Mouse (Mus musculus): ENCODE results near the gene Oas2.

Oas2 gene

DNA sequence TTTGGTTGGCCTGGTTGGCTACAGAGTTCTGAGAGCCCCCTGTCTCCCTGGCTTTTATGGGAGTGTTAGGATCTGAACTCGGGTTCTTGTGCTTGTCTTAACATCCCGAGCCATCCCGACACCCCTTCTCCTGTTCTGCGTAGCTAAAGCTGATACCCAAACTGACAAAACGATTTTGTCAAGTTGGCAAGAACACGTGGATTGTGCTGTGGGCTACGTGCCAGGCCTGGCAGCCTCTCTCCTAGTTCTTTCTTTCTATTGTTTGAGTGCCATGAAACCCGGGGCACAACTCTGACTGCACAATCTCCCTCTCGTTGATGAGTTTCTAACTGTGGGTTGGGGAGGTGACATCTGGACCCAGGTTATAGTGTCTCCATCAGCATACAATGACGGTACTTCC, 20.3 kb downstream of the Oas2 start:
- peak; percentile 55 for DNase-seq (ENCODE audit: low spot score)

DNA sequence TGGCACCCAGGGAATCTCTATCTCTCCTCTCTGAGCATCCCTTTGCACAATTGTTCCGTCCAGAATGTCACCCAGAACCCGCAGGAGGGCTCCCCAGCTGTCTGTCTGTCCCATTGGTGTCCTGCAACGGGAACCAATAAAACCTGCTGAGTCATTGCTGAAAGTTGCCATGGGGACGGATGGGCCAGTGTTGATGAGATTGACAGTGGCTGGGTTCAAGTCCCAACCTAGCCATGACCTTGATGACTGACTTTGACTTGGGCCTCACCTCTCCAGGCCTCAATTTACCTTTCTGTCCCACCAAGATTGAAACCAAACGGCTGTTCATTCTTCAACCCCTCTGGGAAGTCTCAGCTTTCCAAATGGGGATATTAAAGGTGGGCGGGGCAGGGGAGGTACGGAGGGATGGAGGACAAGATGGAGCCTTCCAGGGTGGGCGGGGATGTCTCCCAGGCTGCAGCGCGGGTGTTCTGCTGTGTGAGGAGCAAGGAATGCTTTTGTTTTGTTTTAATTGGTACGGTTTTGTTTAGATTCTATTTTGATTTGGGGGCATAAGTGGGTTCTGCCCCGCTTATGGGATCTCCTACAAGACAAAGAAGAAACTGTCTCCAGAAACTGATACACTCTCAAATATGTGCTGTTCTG, 23.7 kb downstream of the Oas2 start:
- no peak for DNase-seq (ENCODE audit: low spot score)

DNA sequence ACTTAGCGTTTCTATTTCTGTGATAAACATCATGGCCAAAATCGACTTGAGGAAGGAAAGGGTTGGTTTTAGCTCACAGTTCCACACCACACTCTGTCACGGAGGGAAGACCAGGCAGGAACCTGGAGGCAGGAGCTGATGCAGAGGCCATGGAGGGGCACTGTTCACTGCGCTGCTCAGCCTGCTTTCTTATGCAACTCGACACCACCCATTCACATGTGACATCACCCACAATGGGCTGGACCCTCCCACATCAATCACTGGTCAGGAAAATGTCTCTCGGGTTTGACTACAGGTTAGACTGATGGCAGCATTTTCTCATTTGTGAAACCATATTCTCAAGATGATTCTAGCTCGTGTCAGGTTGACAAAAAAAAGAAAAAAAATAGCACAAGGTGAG, 28.6 kb downstream of the Oas2 start:
- no peak for DNase-seq (ENCODE audit: low spot score)

DNA sequence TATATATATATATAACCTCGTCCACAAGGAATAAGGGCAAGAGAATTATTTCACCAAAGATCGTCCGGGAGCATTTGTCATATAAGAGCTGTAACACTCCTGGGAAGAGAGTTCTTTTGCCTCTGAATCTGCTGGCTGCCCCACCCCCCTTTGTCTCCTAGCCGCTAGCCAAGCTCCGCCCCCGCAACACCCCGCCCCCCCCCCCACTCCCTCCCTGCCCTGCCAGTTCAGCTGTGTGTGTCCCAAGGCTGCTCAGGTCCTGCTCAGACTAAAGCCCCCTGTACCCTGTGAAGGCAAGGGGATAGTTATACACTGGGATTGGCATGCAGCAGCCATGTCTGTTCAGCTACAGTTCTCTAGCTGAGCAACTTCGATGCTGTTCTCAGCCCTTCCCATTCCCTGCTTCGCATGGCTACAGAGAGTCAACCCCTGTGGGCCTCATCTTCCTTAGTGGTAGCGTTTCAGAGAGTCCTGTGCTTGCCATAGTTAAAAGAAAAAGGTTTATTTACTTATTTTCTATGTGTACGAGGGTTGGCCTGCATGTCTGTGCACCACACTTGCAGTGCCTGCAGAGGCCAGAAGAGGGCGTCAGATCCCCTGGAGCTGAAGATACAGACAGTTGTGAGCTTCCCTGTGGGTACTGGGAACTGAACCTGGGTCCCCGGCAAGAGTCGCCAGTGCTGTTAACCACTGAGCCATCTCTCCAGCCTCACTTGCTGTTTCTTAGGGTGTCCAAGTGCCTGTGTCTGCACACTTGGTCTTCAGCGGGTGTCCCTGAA, 30.9 kb downstream of the Oas2 start:
- DNase-seq (ENCODE audit: low spot score) = no peak

DNA sequence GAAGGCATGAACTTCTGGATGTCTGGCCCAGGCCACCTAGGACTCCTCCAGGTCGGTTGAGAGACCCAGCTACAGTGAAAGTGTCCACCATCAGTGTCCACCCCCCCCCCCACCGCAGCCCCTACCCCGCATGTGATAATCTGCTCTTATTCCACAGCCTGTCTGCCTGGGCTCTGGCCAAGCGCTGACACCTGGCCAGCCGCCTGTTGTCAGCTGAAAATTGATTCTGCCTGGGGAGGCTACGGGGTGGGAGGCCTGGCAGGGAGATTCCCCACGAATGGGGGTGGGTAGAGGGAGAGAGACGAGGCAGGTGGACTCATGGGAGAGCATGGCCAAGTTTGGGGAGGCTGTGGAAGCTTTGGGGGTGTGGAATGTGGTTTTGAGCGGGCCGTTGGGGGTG, 32.5 kb downstream of the Oas2 start:
- DNase-seq (ENCODE audit: low spot score) = no peak

DNA sequence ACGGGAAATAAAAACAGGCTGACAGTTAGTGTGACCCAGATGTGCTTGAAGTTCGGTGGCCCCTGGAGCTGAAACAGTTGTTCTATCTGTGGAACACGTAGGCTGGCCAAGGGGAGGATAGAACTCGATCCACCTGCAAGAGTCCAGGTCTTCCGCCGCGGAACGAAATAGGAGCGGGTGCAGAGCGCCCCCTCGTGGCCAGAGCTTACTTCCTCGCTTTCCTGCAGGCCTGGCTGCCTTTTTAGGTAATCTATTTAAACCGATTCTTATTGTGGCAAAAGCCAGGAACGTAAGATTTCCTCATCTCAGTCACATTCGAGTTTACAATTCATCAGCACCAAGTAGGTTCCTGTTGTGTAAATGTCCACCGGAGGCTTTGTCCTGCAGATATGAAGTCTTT, 35.3 kb downstream of the Oas2 start:
- DNase-seq (ENCODE audit: low spot score) = peak; percentile 82

DNA sequence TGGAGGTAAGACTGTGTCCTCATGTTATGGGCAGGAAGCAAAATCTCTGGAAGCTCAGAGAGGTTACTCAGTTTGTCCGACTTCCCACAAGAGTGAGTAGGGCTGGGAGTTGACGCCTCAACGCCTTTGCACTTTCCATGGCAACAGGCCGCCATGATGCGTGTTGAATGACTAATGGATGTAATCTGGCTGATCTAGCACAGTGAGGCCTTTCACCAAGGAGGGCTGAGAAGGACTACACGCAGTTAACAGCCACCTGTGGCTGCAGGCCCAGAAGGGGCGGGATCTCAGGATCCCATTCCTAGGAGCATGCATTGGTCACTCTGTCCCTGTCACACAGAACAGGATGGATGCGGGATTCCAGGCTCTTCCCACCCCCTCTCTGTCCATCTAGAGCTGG, 36.9 kb downstream of the Oas2 start:
- peak; percentile 37 for DNase-seq (ENCODE audit: low spot score)

DNA sequence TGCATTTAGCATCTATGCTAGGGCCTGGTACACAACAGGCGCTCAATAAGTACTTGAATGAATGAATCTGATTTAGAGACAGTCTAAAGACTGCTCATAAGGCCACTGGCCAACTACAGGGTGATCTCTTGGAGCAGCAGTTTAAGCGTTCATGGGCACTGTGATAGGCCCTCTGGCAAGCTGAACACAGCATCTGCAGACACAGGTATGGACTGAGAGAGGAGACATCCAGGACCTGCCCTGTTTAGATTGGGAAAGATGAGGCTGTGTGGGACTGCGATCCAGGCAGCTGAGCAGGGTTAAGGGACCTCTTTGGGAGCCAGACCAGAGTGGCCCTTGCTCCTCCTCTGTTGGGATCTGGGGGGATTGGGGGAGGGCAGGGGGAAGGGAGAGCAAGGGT, 37.8 kb downstream of the Oas2 start, which contains the start of gene Dtx1:
Dtx1 (minus strand) TSS at position 101 of the 400 bp plus-strand sequence.
- DNase-seq (ENCODE audit: low spot score) = no peak

DNA sequence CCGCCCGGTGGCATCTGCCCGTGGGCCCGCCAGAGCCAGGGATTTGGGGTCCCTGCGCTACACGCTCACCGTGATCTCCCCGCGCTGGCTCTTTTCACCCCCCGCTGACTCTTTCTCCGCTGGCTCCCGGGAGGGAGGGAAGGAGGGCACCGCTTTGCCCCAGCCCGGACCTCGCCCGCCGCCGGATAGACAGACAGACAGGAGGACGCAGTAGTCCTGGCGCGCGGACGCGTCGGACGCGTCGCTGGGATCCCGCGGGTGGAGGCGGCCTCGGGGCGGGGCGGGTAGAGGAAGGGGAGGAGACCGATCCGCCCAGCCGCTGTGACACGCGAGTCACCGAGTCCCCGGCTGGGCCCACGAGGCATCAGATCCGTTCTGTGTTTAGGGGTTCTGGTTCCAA, 38.2 kb downstream of the Oas2 start:
- DNase-seq (ENCODE audit: low spot score) = peak; percentile 82

DNA sequence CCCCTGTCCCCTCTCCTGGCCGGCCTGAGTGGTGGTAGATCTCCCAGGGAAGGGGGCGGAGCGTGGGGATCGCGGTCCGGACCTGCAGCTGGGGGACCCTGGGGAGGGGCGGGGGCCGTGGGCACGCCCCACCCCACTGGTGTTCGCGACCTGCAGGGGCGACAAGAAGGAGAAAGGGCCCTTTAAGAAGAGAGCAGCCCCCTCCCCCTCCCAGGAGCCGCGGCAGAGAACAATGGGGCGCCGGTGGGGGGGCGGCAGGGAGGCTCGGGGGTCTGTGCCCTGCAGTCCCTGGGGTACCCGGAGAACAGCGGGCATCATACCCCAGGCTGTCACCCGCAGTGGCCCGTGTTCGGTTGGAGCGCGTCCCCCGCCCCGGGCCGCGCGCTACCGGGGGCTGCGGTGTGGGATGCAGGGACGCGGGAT, 38.8 kb downstream of the Oas2 start:
- no peak for DNase-seq (ENCODE audit: low spot score)

DNA sequence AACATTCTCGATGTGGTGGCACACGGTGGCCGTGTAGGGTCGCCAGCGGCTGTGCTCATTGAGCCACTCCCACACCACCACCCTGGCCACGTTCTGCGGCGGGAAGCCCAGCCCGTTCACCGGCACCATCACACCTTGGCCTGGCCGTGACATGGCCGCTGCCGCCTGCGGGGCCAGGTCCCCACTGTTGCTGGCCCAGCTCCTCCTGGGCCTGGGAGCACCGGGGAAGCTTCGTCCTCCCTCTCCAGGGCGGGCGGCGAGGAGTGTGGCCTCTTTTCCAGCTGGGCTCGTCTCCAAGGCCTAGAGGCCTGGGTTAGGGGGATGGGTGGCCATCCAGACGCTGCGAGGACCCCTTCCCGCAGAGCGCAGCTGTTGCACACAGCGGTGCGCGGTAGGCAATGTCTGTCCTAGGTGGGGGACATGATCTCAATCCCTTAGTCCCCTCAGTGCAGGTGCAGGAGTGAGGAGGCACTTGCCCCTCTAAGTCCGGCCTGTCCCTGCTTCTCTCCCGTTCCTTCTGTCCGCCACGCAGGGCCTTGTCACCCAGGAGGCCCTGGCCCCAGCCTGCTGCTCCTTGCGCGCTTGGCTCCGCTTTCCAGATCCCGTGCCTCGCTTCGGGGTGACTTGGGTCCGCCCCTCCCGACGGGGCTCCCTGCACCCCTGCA, 39.4 kb downstream of the Oas2 start:
- DNase-seq (ENCODE audit: low spot score) = peak; percentile 35

DNA sequence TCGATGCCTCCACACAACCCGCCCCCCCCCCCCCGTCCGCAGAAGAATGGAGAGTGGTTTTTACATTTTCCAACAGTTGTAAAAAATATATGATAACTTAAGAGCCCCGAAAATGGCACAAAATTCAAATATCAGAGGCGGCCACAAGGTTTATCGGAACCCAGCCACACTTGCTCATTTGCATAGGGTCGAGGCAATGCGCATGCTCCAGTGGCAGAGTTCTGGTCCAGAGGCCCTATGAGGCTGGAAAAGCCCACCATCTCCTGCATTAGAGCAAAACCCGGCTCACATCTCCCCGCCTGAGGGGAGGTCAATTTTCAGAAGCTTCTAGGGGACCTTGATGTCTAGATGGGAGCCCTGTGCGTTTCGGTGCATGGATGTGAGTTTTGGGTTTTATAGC, 42.7 kb downstream of the Oas2 start:
- DNase-seq (ENCODE audit: low spot score) = no peak

DNA sequence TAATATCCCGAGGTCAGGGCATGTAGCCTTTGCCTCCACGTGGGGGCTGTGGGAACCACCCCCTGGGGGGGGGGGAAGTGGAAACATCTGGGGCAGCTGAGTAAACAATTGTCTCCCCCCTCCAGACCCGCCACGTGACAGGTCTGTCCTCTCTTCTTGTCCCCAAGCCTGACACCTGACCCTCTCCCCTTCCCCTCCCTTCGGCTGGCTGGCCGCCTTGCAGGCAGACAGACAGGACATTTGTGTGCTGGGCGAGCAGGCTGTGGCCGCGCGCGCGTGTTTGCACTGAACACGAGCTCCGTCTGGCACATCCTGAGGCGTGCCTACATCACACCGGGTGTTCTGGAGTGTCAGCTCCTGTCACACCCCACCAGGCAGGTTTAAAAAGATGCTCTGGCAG, 43.1 kb downstream of the Oas2 start:
- peak; percentile 51 for DNase-seq (ENCODE audit: low spot score)

DNA sequence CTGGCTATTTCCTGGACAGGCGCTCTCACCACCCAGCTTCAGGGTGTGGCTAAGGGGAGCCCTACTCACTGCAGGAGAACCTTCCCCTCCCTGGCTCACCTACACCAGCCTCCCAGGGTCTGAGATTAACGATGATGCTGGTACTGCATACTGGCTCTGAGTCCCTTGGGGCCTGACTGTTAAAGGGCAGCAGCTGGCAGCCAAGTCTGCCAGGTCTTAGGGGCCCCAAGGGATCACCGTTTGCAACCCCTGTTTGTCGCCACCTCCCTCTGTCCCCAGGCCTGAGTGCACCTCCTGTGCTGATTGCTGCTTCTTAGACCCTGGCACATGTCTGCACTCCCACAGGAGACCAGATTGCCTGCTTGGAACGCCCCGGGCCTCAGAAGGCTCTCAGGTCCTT, 45.2 kb downstream of the Oas2 start:
- no peak for DNase-seq (ENCODE audit: low spot score)

DNA sequence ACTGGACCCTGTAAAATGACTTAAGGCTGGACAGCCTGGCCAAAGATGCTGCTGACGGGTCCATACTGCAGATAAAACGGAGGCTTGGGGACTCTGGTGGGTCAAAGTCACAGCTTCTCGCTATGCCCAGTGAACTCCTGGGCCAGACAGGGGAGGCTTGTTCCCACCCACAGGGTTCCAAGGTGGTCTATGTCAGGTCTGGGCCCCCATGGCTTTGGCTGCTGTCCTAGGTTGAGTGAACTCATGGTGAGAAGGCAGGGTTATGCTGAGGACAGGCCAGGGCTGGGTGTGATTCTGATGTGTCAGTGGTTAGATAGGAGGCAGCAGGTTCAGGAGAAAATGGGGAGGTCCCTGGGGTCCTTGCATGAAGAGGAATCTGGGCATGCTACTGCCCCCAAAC, 46.0 kb downstream of the Oas2 start:
- no peak for DNase-seq (ENCODE audit: low spot score)

DNA sequence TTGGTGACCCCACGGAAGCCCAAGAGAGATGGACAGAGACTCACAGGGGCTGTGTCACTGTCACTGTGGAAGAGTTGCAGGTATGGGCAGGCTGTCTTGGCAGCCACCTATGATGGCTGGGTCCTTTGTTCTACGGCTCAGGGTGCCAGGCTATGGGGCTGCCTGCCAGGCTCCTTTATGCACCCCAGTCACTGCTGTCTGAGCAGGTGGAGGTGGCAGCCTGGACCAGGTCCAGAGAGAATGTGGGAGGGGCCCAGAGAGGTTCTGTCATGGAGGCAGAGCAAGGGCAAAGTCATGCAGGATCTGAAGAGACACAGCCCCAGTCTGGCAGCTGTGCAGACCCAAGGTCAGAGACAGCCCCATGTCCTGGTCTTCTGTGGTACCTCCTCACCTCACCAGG, 46.7 kb downstream of the Oas2 start:
- no peak for DNase-seq (ENCODE audit: low spot score)

DNA sequence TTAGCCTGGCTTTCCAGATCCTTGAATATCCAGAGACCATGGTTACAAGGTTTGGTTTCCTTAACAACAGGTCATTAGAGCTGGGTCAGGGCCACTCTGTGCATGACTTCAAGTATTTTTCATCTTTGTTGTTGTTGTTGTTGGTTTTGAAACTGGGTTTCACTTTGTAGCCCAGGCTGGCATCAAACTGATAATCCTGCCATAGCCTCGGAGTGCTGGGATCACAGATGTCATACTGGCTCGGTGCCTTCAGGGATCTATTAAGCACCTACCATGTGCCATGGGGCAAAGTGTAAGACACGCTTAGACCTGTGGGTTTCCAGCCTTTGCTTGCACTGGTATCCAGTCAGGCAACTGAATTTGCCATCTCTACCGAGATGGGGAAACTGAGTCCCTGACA, 47.2 kb downstream of the Oas2 start:
- DNase-seq (ENCODE audit: low spot score) = no peak

DNA sequence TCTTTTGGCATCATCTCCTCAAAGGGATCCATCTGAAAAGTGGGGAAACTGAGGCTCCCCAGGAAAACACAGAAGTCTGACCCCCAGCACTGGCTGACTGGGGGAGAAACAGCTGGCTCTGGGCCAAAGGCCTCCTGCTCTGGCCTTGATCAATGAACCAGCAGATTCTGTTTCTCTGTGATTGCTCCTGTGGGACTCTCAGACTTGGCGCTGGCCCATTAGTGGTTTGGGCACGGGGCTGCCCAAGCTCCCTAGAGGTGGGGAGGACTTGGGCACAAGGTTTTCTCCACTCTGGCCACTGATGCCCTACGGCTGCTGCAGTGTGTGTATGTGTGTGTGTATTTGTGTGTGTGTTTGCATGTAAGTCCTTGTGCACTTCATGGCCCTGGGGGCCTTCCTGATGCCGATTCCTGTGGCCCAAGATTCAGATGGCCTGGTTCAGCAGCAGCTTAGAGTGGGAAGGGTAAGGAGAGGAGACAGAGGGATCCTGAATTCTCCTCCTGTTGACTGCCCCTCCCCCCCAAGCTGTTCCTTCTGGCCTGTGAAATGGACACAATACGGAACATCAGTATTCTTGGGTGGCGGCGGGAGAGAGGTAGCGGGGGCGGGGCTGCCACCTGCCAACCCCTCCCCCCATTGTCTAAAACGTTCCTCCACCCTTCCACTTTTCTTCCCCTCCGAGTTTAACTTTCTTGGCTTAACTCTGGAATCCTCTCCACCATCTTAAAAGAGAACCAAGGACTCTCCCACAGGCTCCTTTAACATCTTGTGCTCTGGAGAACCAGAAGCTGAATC, 48.5 kb downstream of the Oas2 start:
- no peak for DNase-seq (ENCODE audit: low spot score)

DNA sequence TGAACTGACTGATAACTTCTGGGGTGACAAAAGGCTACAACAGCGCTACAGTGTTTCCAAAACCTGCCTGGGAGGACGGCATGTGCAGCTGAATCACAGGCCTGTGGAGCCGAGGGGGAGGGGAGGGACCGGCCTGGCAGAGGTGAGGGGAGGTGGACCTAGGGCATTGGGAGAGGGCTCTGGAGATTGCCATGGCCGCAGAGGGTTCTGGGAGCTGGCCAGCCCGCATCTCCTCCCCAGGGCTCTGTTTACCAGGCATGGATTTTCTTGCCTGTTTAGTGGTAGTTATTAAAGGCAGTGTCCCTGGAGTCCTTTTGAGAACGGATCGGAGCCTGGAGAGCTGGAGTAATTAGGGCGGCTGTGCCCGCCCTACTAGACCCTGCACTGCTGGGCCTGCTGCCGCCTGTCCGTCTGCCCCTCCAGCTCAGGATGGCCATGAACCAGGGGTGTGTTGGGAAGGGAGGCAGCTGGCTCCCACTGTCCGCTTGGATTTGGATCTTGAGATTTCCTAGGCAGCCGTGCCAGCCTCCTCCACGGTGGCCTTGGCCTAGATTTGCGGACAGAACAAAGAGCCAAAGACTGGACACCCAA, 50.8 kb downstream of the Oas2 start:
- peak; percentile 50 for DNase-seq (ENCODE audit: low spot score)

DNA sequence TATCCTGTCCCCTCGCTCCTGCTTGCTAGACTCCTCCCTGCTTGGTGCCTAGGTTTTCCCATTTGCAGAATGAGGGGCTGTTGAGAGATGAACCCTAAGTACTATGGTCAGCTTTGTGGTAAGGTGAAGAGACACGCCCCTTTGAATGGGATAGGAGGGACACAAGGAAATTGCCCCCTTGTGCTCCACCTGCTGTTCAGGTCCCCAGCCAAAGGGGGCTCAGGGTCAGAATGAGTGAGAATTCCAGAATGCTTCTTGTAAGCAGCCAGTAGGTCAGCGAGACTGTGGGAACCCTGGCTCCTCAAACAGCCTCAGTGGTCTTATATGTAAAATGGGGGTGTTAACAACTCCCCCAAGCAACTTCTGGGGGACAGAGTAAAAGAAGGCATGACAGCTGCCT, 51.5 kb downstream of the Oas2 start:
- no peak for DNase-seq (ENCODE audit: low spot score)

DNA sequence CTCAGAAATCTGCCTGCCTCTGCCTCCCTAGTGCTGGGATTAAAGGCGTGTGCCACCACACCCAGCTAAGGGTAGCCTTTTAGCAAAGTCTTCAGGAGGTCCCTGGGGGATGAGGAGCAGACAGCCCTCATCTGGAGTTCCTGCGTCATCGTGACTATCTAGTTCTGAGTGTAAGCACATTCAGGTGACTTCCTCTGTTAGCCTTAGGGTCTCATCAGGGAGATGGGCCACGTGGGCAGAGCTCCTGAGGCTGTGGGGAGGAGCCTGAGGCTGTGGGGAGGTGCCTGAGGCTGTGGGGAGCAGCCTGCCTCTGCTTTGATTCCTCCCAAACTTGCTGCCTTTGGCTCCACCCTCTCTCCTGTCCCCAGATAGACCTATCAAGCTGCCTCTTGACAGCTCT, 52.8 kb downstream of the Oas2 start:
- no peak for DNase-seq (ENCODE audit: low spot score)
